Mouse (Mus musculus): ENCODE data around the gene St7. TPM values are rescaled to one million over a fixed set of nuclear protein-coding genes. Genes with fewer than 3 reads are reported as not detected.

St7 gene
- total and polyA plus RNA-seq, 2 experiments from 2014 or later: 35.8 to 71.7 TPM

DNA sequence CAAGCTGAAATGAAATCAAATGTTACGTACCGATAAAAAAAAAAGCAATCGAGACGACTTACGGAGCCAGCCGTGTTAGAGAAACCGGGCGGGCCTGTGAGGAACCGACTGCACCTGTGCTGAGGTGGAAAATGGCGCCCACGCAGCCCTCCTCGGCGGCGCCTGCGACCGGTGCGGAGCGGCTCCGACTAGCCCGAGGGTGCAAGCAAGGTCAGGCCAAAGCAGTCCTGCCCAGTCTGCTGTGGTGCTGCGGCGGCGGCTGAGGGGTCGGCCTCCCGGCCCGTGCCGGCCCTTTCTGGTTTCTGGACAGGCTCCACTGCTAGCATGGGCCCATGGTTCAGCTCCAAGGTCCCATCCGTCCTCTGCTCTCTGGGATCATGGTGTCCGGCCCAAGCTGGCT, 147.7 kb downstream of the St7 start:
- no peak overlapping the region for H3K4me2 ChIP-seq (ENCODE audit: low read depth, low read length)
- no peak overlapping the region for H3K4me3 ChIP-seq (ENCODE audit: low read length)
- no peak for DNase-seq (ENCODE audit: low spot score)
- no peaks in the 10 kb centered on the region for H3K4me1 ChIP-seq (ENCODE audit: insufficient read depth, low read length)
- H3K27me3 ChIP-seq (ENCODE audit: insufficient read depth, low read length): no peaks in the 10 kb centered on the region
- ATAC-seq: peak; percentile 56; the same call in 1 of the 2 replicates
- no peaks in the 10 kb centered on the region for H3K36me3 ChIP-seq (ENCODE audit: insufficient read depth, low read length)
- no peak for TF ChIP-seq CTCF (IDR thresholded peaks at IDR 0.05; ENCODE audit: low read depth)
- H3K9ac ChIP-seq (replicated peaks; ENCODE audit: low read length): no peak overlapping the region
- no peak overlapping the region for H3K27ac ChIP-seq
- 82% methylated on average over 29 of the region's 29 CpGs for WGBS
- no peaks in the 10 kb centered on the region for H3K9me3 ChIP-seq (ENCODE audit: low read length)

GRCm38 (mm10) chr6:17842759-17843158, 150.0 kb downstream of the St7 start:
- no peaks in the 10 kb centered on the region for H3K27me3 ChIP-seq (ENCODE audit: insufficient read depth, low read length)
- H3K36me3 ChIP-seq (ENCODE audit: insufficient read depth, low read length): peaks cover 7% of the 10 kb centered on the region; the same call in 1 of the 2 replicates
- TF ChIP-seq CTCF (IDR thresholded peaks at IDR 0.05; ENCODE audit: low read depth): peak; percentile 62
- DNase-seq (ENCODE audit: low spot score): peak; percentile 81
- WGBS: 35% methylated on average over 3 of the region's 3 CpGs
- H3K4me3 ChIP-seq (ENCODE audit: low read length): no peak overlapping the region
- H3K9me3 ChIP-seq (ENCODE audit: low read length): no peaks in the 10 kb centered on the region
- H3K4me2 ChIP-seq (ENCODE audit: low read depth, low read length): no peak overlapping the region
- H3K9ac ChIP-seq (replicated peaks; ENCODE audit: low read length): no peak overlapping the region
- H3K4me1 ChIP-seq (ENCODE audit: insufficient read depth, low read length): no peaks in the 10 kb centered on the region
- H3K27ac ChIP-seq: no peak overlapping the region
- ATAC-seq: no peak

GRCm38 (mm10) chr6:17851316-17851715, 158.6 kb downstream of the St7 start:
- no peaks in the 10 kb centered on the region for H3K27me3 ChIP-seq (ENCODE audit: insufficient read depth, low read length)

DNA sequence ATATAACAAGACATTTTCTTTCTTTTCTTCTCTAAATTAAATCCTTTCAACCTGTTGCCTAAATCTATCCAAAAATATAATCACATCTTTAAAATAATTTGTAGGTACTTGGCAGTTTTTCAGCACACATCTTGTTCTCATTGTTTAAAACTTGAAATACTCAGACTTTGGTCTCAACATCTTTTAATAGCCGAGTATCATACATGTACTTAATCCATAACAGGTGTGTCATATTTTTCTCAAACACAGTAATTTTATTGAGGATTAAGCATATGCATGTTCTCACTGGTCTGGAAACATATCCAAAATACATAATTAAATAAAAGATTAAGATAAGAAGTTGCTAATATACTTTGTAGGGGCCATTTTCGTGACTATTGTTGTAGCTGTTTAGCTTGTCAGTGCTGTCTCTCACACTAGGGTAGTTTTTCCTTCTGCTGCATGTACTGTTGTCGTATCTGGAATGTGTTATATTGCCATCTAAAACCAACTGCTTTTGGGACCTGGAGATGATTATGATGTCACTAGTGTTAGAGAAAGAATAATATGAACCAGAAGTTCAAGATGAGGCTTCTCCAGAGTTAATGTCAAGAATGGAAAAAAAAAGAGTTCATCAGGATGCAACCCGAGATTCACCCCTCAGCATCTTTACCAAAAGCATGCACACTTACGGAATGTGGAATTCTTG, 161.0 kb downstream of the St7 start:
- 91% methylated on average over 5 of the region's 5 CpGs for WGBS

More at GRCm38 (mm10) chr6:17851316-17851715, 158.6 kb downstream of the St7 start:
- no peaks in the 10 kb centered on the region for H3K9me3 ChIP-seq (ENCODE audit: low read length)
- H3K4me1 ChIP-seq (ENCODE audit: insufficient read depth, low read length): no peaks in the 10 kb centered on the region
- ATAC-seq (no peak), DNase-seq (ENCODE audit: low spot score) (no peak)
- WGBS: 68% methylated on average over 2 of the region's 2 CpGs
- no peak overlapping the region for H3K4me3 ChIP-seq (ENCODE audit: low read length)
- H3K27ac ChIP-seq: no peak overlapping the region
- peaks cover 18% of the 10 kb centered on the region; the same call in 1 of the 2 replicates for H3K36me3 ChIP-seq (ENCODE audit: insufficient read depth, low read length)
- TF ChIP-seq CTCF (IDR thresholded peaks at IDR 0.05; ENCODE audit: low read depth): no peak
- no peak overlapping the region for H3K9ac ChIP-seq (replicated peaks; ENCODE audit: low read length)
- no peak overlapping the region for H3K4me2 ChIP-seq (ENCODE audit: low read depth, low read length)

GRCm38 (mm10) chr6:17855616-17856015, 162.9 kb downstream of the St7 start:
- no peak for DNase-seq (ENCODE audit: low spot score)
- TF ChIP-seq CTCF (IDR thresholded peaks at IDR 0.05; ENCODE audit: low read depth): no peak

More for the DNA sequence above, 161.0 kb downstream of the St7 start:
- Histone ChIP-seq H3K27ac (no peak overlapping the region), H3K4me3 (ENCODE audit: low read length) (no peak overlapping the region), H3K9me3 (ENCODE audit: low read length) (no peaks in the 10 kb centered on the region), H3K9ac (replicated peaks; ENCODE audit: low read length) (no peak overlapping the region), H3K4me2 (ENCODE audit: low read depth, low read length) (no peak overlapping the region), H3K36me3 (ENCODE audit: insufficient read depth, low read length) (peaks cover 17% of the 10 kb centered on the region; the same call in 1 of the 2 replicates), H3K4me1 (ENCODE audit: insufficient read depth, low read length) (no peaks in the 10 kb centered on the region), H3K27me3 (ENCODE audit: insufficient read depth, low read length) (no peaks in the 10 kb centered on the region)
- no peak for DNase-seq (ENCODE audit: low spot score)
- no peak for TF ChIP-seq CTCF (IDR thresholded peaks at IDR 0.05; ENCODE audit: low read depth)
- no peak for ATAC-seq

DNA sequence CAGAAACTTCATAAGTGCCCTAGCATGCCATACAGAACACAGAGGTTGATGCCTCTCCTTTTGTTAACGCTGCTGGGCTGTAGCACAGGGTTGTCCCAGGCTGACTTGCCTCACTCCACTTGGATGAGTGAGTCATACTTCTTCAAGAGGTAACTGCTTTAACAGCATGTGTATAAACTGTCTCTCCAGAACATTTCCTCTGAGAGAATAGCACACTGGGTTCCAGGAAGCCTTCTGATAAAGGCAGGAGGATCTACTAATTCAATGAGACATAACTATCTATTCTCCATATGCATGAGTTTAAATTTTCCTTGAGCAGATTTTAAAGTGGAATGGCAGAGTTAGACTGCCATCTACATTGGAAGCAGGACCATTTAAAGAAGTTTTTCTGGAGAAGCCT, 166.8 kb downstream of the St7 start:
- Histone ChIP-seq H3K9ac (replicated peaks; ENCODE audit: low read length) (no peak overlapping the region), H3K4me1 (ENCODE audit: insufficient read depth, low read length) (no peaks in the 10 kb centered on the region), H3K36me3 (ENCODE audit: insufficient read depth, low read length) (peaks cover 15% of the 10 kb centered on the region; the same call in 1 of the 2 replicates), H3K4me3 (ENCODE audit: low read length) (no peak overlapping the region), H3K27me3 (ENCODE audit: insufficient read depth, low read length) (no peaks in the 10 kb centered on the region), H3K4me2 (ENCODE audit: low read depth, low read length) (no peak overlapping the region), H3K27ac (no peak overlapping the region), H3K9me3 (ENCODE audit: low read length) (no peaks in the 10 kb centered on the region)
- ATAC-seq: no peak
- no peak for TF ChIP-seq CTCF (IDR thresholded peaks at IDR 0.05; ENCODE audit: low read depth)
- no peak for DNase-seq (ENCODE audit: low spot score)
- WGBS: 97% methylated on average over 1 of the region's 1 CpGs

More at GRCm38 (mm10) chr6:17855616-17856015, 162.9 kb downstream of the St7 start:
- no peak overlapping the region for H3K9ac ChIP-seq (replicated peaks; ENCODE audit: low read length)
- H3K27ac ChIP-seq: no peak overlapping the region
- 97% methylated on average over 2 of the region's 2 CpGs for WGBS
- H3K4me2 ChIP-seq (ENCODE audit: low read depth, low read length): no peak overlapping the region
- H3K4me1 ChIP-seq (ENCODE audit: insufficient read depth, low read length): no peaks in the 10 kb centered on the region
- ATAC-seq: no peak
- H3K27me3 ChIP-seq (ENCODE audit: insufficient read depth, low read length): no peaks in the 10 kb centered on the region
- peaks cover 22% of the 10 kb centered on the region; the same call in 1 of the 2 replicates for H3K36me3 ChIP-seq (ENCODE audit: insufficient read depth, low read length)
- H3K4me3 ChIP-seq (ENCODE audit: low read length): no peak overlapping the region
- no peaks in the 10 kb centered on the region for H3K9me3 ChIP-seq (ENCODE audit: low read length)

- DNase-seq (ENCODE audit: low spot score) (no peak), ATAC-seq (no peak)
- Histone ChIP-seq H3K27ac (no peak overlapping the region), H3K4me1 (ENCODE audit: insufficient read depth, low read length) (no peaks in the 10 kb centered on the region), H3K27me3 (ENCODE audit: insufficient read depth, low read length) (no peaks in the 10 kb centered on the region), H3K4me2 (ENCODE audit: low read depth, low read length) (no peak overlapping the region), H3K9ac (replicated peaks; ENCODE audit: low read length) (no peak overlapping the region), H3K36me3 (ENCODE audit: insufficient read depth, low read length) (peaks cover 15% of the 10 kb centered on the region; the same call in 1 of the 2 replicates), H3K4me3 (ENCODE audit: low read length) (no peak overlapping the region), H3K9me3 (ENCODE audit: low read length) (no peaks in the 10 kb centered on the region)
- 96% methylated on average over 1 of the region's 1 CpGs for WGBS
- no peak for TF ChIP-seq CTCF (IDR thresholded peaks at IDR 0.05; ENCODE audit: low read depth)
Observed at GRCm38 (mm10) chr6:17860463-17860862, 167.7 kb downstream of the St7 start.
